Mouse (Mus musculus): ENCODE data around the gene Htra2.

The Htra2 gene

GRCm38 (mm10) chr6:83054871-83055431 is at the start of gene Htra2:
Gene Htra2, minus strand, starts transcription at chr6:83055273.
- peak; percentile 24 for ATAC-seq (ENCODE audit: low TSS enrichment)

- ATAC-seq (ENCODE audit: low TSS enrichment): no peak
These were observed 49.1 kb upstream of the Htra2 start for GRCm38 (mm10) chr6:83104158-83104557.

- ATAC-seq (ENCODE audit: low TSS enrichment): no peak
These were observed 48.1 kb upstream of the Htra2 start for GRCm38 (mm10) chr6:83103130-83103650.

- ATAC-seq (ENCODE audit: low TSS enrichment): peak; percentile 75
These were observed 46.8 kb upstream of the Htra2 start for GRCm38 (mm10) chr6:83101688-83102556.

GRCm38 (mm10) chr6:83101316-83101687 is 46.2 kb upstream of the Htra2 start, which contains the start of the genes Ccdc142 and Gm42688:
Gene Ccdc142, plus strand, starts transcription at chr6:83101601.
Gene Gm42688, plus strand, starts transcription at chr6:83101617.
- peak; percentile 62 for ATAC-seq (ENCODE audit: low TSS enrichment)

DNA sequence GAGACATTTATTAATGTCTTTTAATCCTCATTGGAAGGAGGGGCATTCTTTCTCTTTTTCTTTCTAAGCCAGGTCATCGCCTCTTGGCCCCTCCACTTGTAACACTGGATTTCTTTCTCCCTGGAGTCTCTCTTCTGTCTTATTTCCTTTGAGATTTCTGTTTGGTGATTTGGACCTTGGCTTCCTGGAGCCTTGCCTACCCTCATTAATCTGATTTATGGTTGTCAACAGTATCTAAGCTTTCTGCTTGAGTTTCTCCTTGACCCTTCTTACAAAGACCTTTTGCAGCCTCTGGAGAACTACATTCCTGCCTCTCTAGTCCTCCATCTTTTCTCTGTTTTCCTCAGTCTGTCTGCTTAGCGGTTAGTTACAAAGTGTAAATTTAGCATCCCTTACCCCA is 43.3 kb upstream of the Htra2 start:
- ATAC-seq (ENCODE audit: low TSS enrichment): no peak

DNA sequence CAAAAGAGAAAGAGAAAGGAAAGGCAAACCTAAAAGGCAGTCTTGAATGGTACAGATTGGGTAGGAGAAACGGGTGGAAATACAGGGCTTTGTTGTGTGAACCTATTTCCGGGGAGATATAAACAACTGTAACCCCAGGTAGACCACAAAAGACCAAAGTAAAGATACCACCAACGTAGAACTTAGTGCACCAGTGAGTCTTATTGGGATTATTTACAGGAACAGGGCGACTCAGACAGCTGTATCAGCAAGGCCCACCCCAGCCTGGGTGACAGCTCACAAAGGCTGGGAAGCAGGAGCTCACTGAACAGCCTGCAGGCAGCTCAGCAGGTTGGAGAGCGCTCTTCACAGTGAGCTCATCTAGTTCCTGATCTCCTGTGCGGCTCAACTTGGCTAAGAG is 40.9 kb upstream of the Htra2 start:
- ATAC-seq (ENCODE audit: low TSS enrichment): no peak

DNA sequence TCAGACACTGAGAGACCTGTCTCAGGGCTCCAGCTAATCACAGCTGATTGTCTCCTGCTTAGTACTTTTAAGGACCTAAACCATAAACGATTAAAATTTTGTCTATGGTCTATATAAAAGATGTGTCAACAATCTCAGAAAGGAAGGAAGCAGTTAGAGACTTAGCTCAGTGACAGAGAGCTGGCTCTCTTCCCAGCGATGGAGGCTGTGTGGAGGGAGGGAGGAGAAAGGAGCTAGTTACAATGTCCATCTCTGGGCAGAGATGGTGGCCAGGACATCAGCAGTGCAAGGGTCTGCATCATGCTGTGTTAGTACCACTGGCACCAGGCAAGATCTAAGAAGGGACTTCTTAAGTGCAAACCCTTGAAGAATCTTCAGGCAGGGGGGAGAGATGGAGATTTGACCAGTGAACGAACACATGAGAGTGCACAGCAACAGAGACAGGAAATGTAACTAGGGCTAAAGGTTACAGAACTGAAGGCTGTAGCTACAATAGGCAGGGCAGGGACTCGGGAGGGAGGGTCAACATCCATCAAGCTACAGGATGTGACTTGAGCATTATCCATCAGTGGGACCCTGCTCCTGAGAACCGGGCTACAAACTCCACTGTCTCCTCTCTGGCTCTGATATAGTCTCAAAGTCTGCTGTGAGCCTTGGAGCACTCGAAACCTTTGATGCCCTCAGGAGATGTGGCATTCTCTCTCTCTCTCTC is 37.5 kb upstream of the Htra2 start:
- no peak for ATAC-seq (ENCODE audit: low TSS enrichment)

DNA sequence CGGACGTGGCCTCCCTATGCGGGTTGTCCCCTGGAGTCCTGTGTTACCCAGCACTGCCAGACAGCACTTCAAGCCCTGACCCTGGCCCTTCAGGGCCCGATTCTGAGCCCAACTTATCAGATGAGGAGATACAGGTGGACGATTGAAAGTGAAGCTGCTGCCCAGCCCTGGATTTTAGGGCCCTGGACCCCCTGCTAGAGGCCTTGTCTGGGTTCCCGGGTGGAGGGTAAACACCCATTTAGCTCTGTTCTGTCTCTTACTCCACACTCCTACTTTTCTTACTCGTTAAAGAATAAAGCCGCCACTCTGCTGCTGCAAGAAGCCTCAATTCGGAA is 32.8 kb upstream of the Htra2 start:
- ATAC-seq (ENCODE audit: low TSS enrichment): no peak

DNA sequence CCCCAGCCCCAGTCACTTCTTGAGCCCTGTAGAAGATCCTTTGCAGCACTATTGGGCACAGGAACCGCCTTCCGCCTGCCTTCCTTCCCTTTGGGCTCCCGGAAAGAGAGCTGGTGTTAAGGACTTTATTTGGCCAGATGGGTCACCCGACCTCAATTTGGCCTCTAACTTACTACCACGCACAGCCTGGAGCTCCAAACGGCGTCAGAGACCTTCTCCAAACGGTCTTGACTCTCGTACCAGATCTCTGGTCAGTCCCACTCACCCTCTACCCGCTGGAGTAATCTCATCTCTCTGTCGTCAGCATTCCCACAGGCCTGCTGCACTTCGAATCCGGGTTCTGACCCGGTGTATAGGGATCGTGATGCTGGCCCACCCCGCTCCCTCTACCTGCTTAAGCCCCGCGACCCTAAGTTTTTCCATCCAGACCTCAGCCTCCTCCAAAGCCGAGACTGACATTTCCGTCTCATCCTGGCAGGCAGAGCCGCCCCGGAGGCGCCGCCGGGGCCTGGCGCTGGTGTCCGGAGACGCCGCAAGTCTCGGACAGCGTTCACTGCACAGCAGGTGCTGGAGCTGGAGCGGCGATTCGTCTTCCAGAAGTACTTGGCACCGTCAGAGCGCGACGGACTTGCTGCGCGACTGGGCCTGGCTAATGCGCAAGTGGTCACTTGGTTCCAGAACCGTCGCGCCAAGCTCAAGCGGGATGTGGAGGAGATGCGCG is 32.3 kb upstream of the Htra2 start:
- no peak for ATAC-seq (ENCODE audit: low TSS enrichment)

DNA sequence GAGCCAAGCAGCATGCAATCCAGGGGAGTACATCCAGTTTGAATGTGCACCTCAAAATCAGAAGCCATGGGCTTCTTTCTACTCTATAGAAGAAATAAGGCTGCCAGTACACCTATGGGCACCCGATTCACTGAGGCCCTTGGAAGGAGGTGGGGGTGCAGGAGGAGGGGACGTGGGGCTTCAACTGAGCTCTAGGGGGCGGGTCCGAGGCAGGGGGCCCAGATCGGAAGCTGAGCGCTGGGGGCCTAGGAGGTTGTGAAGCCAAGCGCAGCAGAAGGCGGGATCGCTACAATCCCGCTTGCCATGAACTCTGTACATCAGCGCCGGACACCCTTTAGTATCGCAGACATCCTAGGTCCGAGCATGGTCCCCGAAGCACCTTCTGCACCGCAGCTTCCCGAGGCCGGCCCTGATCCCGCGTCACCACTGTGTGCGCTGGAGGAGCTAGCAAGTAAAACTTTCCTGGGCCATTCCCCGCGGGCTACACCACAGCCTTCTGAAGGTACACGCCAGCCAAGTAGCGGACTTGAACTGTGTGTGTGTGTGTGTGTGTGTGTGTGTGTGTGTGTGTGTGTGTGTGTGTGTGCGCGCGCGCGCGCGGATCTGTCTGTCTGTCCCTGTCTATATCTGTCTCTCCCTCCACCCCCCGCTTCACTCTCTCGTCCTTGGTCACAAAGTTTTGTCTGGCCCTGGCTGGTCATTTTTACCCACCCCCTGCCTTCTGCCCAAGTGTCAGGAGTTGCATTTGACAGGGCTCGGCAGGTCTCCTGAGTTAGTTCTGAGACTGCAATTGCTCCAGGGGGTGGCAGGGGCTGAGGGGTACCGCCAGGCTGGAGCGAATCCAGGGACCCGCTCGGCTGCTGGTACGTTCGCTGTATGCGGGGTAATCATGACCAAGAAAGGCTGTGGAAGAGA is 31.3 kb upstream of the Htra2 start, which contains the start of gene Lbx2:
Lbx2 (plus strand) TSS at position 247 of the 915 bp plus-strand sequence.
- no peak for ATAC-seq (ENCODE audit: low TSS enrichment)

- no peak for ATAC-seq (ENCODE audit: low TSS enrichment)
These were observed 29.4 kb upstream of the Htra2 start for GRCm38 (mm10) chr6:83084477-83084876.

- ATAC-seq (ENCODE audit: low TSS enrichment): no peak
These were observed 28.4 kb upstream of the Htra2 start for GRCm38 (mm10) chr6:83083497-83083896.

DNA sequence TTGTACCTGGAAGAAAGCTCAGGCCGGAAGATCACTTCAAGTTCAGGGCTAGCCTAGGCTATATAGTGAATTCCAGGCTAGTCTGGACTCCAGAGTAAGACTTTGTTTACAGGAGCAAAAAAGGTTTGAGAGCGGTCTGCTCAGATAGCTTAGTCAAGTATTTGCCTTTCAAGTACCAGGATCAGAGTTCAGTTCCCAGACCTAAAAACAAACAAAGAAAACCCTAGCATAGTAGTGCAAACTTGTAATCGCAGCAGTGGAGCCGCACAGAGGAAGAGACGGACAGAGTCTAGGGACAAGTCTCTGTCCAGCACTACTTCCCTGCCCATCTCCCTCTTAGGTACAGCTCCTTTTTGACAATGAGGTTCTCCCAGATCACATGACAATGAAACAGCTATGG is 25.1 kb upstream of the Htra2 start:
- ATAC-seq (ENCODE audit: low TSS enrichment): no peak

- peak; percentile 92 for ATAC-seq (ENCODE audit: low TSS enrichment)
These were observed 23.3 kb upstream of the Htra2 start for GRCm38 (mm10) chr6:83078324-83078858.

DNA sequence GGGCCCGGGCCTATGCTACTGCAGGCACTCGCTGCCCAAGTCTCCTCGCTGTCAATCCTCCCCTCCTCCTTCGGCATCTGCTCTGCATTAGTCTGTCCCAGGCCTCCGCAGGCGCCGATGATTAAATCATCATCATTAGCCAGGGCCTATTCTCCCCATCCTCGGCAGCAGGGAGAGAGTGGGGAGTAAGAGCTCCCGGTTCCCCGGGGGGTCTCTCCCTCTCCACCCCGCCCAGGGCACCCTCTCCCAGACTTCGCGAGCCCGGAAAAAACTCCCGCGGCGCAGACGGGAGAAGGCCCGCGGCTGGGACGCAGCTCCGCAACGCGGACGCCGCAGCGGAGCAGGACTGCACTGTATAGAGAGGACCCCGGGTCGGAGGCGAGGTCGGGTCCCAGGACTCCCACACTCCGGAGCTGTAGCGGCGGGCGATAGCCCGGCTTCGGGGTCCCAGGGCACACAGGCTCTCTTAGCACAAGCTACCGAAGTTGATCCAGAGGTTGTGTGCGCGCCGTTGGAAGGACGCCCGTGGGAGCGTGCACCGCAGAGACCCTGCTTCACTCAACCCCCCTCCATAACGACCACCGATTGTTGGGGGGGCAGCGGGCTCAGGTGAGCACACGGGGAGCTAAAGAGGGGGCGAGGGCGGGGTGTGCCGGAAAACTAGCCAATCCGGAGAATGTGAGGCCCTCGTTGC is 22.7 kb upstream of the Htra2 start, which contains the start of gene Pcgf1:
Pcgf1 (plus strand) TSS at position 240 of the 694 bp plus-strand sequence.
- peak; percentile 39; the same call in 1 of the 2 replicates for ATAC-seq (ENCODE audit: low TSS enrichment)

DNA sequence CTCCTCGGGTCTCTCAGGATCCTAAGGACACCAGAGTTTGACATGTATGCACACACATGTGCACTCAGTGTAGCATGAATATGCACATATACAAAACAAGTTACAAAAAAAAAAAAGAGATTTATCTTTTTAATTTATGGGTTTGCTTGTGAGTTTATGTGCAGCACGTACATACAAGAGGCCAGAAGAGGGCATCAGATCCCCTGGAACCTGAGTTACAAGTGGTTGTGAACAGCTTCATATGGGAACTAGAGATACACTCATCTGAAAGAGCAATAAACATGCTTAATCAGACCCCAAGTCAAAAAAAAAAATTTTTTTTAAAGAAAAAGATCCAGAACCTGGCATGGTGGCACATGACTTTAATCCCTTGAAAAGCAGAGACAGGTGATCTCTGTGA is 19.9 kb upstream of the Htra2 start:
- ATAC-seq (ENCODE audit: low TSS enrichment): no peak

DNA sequence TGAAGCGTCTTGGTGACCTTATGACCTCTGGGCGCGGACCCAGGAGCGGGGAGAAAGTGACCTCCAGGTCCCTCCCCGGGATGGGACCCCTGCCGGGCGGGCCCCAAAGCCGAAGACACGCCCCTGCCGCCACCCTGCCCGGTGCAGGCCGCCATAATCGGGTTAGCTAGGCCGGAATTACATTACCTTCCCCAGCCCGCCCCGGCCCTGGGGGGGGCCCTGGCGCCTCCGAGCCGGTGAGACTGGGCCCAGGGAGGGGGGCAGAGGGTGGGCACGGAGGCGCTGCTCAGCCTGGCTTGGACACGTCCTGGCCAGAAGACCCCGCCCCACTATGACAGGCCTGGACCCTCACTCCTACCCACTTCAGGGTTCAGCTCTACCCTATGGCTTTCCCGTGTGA is 16.1 kb upstream of the Htra2 start:
- no peak for ATAC-seq (ENCODE audit: low TSS enrichment)

DNA sequence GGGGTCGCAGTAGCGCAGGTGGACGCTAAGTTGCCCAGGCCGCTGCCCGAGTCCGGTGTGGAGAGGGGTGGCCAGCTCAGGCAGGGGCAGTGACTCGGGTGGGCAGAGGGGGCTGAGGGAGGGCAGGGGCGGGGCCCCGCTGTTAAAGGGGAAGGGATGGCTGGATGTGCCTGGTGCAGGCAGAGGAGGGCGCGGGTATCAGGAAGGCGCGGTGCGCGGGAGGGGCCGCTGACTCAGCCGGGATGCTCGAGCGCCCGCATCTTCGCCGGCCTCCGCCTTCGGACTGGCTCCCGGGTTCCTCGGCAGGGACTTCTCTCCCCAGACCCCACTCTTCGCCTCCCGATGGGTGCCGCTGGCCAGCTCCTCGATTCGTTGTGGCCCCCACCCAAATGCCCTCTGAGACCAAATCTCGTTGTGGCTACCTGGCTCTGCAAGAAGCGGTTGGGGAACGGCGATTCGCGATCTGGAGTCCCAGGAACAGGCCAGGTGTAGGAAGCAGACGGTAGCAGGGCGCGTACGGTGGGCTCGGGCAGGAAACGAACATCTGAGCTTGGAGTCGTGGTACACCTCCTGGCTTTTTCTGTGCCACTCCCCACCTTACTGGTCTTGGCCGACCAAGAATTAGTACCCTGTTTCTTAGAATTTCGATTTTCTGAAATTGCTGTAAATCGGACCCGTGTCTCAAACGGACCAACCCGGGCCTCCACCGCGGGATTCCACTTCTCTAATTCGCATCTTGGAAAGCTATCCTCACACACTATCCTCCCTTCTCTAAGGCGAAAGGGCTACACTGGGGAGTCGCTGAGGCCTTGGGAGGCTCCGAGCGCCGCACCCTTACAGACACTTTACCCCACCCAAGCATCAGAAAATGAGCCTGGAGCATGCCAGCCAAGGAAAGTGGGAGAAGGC is 15.5 kb upstream of the Htra2 start:
- ATAC-seq (ENCODE audit: low TSS enrichment): no peak

Data from frontal cortex, adult (tissue).